Mouse (Mus musculus) ES-CJ7 (cell line): Measurements from ENCODE around the gene Slc7a7.
"Not testable (repeated sequence)": the region's sequence is repeated elsewhere in the genome, so short reads cannot be mapped to it uniquely, and the experiment has no call there.

ENCODE experiments used
- DNase-seq: peaks from one replicate; pipeline ENCODE4 v3.0.0; 2011; ENCODE audit warnings: low read depth, low spot score

Slc7a7 gene

GRCm38 (mm10) chr14:54377166-54377565, 40.4 kb downstream of the Slc7a7 start:
- no peak for DNase-seq

GRCm38 (mm10) chr14:54375916-54376315, 41.7 kb downstream of the Slc7a7 start:
- DNase-seq: peak; percentile 76

DNA sequence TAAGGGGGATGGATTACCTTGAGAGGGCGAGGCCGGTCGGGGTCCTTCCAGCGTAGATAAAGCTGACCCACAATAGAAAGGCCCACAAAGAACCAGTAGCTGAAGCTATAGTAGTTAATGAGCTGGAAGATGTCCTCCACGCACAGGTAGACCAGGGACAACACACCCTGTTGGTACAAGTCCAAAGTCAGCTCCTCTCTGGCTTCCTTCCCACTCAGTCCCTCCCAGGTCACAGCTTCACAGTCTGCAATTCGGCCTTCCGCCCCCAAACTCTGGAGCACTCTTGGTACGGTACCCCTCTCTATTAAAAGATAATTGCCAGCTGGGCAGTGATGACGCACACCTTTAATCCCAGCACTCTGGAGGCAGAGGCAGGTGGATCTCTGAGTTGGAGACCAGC, 44.7 kb downstream of the Slc7a7 start:
- DNase-seq: no peak

GRCm38 (mm10) chr14:54371460-54371859, 46.1 kb downstream of the Slc7a7 start:
- DNase-seq: no peak

DNA sequence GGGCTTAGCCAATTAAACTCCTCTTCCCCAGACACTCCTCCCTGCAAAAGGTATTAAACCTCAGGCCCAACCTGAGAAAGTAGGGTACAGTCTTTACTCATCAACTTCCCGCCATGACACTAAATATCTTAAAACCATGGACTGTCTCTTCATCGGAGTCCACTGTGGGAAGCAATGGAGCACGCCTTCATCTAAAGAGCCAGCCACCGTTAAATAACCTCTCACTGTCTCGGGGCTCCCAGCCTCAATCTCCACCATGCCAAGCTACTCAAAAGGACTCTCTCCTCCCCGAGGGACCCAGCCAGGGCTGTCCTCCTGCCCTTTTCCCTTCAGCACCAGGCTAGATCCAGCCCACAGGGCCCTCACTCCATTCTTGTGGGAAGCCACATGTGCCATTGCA, 47.0 kb downstream of the Slc7a7 start:
- no peak for DNase-seq

- DNase-seq: no peak
Observed at GRCm38 (mm10) chr14:54369372-54369771, 48.2 kb downstream of the Slc7a7 start.

DNA sequence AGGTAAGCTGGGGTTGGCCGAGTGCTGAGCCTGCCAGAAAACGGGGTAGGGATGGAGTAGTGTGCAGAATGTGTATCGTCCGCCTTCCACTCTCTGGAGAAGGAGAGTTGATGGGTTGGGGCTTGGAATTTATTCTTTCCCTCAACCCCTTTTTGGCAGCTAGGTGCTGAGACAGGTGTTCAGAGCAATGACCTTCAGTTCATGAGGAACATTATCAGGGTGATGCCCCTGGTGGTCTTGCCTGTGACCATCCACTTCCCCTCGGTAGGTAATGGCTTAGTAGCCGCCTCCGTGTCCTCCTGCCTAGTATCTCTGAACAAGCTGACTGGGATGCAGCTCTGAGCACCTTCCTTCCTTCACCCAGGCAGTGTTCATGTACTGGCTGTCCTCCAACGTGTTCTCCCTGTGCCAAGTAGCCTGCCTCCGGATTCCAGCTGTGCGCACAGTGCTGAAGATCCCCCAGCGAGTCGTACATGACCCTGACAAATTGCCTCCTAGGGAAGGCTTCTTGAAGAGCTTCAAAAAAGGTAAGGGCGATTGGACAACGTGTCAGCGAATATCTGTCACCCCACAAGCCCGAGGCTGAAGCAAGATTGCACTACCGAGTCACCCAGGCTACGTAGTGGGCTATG, 50.0 kb downstream of the Slc7a7 start:
- no peak for DNase-seq

DNA sequence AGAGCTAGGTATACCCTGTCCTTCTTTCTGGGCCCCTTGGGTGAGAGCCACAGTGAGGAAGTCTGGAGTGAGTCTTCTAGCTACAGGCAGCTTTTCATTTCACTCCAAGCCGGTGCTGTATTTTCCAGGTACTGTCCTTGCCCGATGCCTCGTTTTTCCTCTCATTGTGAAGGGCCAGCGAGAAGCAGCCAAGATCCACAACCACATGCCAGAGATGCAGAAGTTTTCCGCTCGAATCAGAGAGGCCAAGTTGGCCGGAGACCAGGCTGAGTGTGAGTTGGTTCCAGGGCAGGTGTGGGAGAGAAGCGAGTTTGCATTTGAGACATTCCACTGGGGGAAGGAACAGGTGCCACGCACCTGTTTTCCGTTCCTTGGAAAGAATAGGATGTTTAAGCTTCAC, 51.0 kb downstream of the Slc7a7 start:
- no peak for DNase-seq

GRCm38 (mm10) chr14:54365026-54365645, 52.4 kb downstream of the Slc7a7 start:
- no peak for DNase-seq

DNA sequence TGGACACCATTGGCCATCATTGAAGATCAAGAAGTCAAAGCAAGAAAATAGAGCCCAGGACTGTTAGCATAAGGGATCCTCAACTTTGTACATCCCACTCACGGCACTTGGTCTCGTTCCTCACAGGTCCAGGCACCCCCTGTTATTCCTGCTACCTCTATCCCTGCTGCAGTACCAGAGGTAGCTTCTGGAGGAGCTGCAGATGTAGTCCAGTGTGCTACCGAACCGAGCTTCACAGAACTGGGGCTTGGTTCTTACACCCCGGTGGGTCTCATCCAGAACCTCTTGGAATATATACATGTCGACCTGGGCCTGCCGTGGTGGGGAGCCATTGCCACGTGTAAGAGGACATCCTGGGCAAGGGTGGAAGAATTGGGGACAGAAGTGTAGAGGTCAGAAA, 54.4 kb downstream of the Slc7a7 start:
- DNase-seq: no peak

- peak; percentile 97 for DNase-seq
Observed at GRCm38 (mm10) chr14:54360577-54361340, 56.8 kb downstream of the Slc7a7 start, which contains the start of gene Oxa1l. Gene Oxa1l (plus strand): TSS chr14:54360834.

- no peak for DNase-seq
Observed at GRCm38 (mm10) chr14:54354406-54354805, 63.2 kb downstream of the Slc7a7 start.

DNA sequence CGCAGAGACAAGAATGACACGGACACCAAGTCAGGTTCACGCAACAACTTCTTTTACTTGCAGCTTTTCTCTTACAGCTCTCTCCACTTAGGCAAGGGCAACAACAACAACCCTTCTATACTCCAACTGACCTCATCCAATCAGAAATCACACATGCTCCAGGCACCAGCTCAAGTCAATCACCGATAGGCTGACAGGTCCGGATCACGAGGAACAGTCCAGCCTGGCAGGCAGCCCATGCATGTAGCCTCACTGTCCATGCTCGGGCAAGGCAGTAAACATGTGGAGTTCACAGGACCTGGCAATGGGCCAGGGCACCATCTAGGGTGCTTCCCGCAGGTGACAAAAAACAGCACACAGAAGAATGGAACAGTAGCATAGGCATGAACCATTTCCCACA, 65.3 kb downstream of the Slc7a7 start:
- no peak for DNase-seq

DNA sequence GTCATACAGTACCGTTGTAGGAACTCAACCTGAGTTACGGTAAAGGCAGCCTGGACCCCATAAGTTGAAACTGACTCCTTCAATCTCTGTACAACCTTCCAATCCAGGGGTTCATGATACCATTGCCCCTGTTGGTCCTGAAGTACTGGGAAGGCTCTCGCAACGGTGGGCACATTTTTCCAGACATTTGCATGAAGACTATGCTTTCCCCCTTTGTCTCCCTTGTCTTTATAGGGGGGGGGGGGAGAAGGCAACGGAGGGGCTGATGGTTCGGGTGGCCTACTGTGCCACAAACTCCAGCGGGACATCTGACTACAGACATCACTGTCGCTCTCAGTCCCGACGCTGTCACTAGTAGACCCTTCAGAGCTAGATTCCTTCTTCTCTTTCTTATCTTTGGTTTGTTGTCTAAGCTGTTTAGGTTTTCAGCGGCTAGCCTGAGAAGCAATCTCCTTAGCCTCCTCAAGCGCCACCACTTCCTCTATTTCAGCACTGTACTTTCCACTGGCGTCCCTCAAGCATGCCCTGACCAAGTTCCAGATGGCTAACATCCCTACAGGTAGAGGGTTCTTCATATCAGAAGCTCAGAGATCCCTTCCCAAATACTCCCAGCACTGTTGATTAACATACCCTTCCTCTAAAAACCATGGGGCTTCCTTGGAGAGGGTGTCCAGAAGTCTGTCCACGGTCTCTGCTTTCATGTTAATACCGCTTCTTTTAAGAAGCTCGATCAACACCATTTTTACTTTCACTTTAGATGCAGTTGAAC, 66.6 kb downstream of the Slc7a7 start:
- DNase-seq: not testable (repeated sequence)

GRCm38 (mm10) chr14:54341807-54342206, 75.8 kb downstream of the Slc7a7 start:
- peak; percentile 64 for DNase-seq

- no peak for DNase-seq
Observed at GRCm38 (mm10) chr14:54340836-54341235, 76.7 kb downstream of the Slc7a7 start.

- DNase-seq: no peak
Observed at GRCm38 (mm10) chr14:54333452-54334189, 84.0 kb downstream of the Slc7a7 start.

DNA sequence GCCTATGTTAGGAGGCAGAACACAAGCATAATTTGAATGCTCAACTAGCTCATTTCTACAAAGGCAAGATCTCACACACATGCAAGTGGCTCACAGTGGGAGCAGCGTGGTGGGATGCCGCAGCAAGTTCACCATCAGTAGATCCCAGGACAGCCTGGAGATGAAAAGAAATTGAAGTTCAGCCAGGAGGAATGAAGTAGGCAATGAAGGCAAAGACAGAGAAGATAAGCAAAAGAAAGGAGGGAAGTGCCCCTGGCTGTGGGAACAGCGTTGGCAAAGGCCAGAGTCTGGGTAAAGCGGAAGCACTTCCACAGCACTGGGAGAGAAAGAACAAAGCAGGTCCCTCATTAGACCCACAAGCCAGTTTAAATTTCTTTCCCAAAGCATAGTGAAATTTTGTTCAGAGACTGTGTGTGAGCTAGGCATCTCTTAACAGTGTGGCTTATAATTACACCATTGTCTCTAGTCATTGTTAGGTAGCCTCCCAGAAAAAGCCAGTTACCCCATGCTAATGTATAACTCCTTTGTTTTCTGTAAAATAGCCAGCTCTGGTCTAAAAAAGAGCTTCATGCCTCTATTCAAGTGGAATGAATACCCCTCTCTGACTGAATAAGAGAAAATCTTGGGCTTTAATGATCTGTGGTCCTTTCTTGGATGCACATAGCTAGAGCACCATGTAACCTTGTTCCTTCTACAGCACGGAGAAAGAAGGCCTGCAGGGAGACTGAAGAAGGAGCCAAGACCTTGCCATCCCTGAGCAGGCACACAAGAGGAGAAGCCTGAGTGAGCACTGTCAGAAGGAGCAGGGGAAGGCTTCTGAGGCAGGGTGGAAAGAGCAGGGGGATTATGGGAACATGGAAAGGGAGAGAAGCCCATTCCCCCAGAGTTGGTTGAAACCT, 85.2 kb downstream of the Slc7a7 start:
- DNase-seq: no peak

DNA sequence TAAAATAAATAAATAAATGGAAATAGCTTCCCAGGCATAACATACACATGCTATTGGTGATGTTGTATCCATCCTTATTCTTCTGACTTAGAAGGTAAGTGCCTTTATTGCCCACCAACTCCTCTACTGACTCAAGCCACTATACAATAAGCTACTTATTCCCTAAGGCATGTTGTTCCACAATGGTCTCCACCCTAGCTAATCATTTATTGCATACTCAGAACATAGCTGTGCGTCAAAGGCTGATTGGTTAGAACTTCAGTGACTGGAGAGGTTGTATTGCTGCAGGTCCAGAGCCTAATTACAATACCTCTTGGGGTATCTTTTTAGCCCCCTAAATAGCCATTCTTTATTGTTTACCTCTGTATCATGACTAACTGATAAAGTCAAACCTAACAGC, 86.4 kb downstream of the Slc7a7 start:
- DNase-seq: no peak

DNA sequence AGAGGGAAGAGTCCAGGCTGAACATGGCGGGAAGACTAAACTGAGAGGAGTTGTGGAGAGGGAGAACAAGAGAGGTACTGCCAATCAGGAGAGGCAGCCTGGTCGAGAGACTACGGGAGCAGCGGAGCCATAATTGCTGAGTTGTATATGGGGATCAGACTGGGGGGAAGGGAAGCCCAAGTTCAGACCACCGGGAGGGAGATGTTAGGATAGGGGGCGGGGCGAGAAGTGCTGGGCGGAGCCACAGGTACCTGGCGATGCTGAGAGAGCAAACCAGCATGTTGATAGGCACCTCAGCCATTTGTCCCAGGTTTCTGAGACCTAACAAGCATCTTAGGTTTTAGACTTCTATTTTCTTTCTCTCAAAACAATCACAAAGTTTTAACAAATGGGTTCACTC, 88.4 kb downstream of the Slc7a7 start:
- peak; percentile 74 for DNase-seq
